In genomic region chr13:41403838-41404237, GRCm38 (mm10) we compare ENCODE assay signal across 9 mouse cellular contexts.
DNase-seq lines count a peak whose midpoint lies in the region; ATAC-seq lines count a peak whose summit lies in the region.
"Had no signal": no experiment of that assay in that cellular context is flagged by ENCODE, and none has a peak within 500 bp of the region (broad histone marks: within the 10 kb centered on the region; RNA-seq: fewer than 3 reads in every experiment).

No protein-coding gene starts in this region.

- H3K4me2 ChIP-seq in forebrain, embryonic 13.5 days: no peak overlapping the region

- no peaks in the 10 kb centered on the region for H3K36me3 ChIP-seq in forebrain, embryonic 13.5 days (ENCODE audit: poor library complexity, severe bottlenecking)

- no peak overlapping the region for H3K27ac ChIP-seq in forebrain, embryonic 13.5 days

- WGBS in forebrain, embryonic 13.5 days: 91% methylated on average over 6 of the region's 6 CpGs

- H3K9me3 ChIP-seq in forebrain, embryonic 13.5 days (replicated peaks): no peaks in the 10 kb centered on the region

- no peaks in the 10 kb centered on the region for H3K27me3 ChIP-seq in forebrain, embryonic 13.5 days

- ATAC-seq in forebrain, embryonic 13.5 days: no peak
- ATAC-seq: forebrain, embryonic 16.5 days had no signal

- no peak overlapping the region for H3K4me3 ChIP-seq in forebrain, embryonic 13.5 days

- H3K4me1 ChIP-seq in forebrain, embryonic 13.5 days: no peaks in the 10 kb centered on the region

- no peak overlapping the region for H3K9ac ChIP-seq in forebrain, embryonic 13.5 days

- peak; percentile 67 for DNase-seq in gastrocnemius, adult 18-20 months (ENCODE audit: low spot score)
- no peak for DNase-seq in gastrocnemius, postnatal 4 days (ENCODE audit: low spot score in 2 of 2)
- peak; percentile 81 for DNase-seq in adipocyte (ENCODE audit: low spot score)
- DNase-seq in heart, postnatal 4 days: peak; percentile 19
- peak; percentile 63 for DNase-seq in lung, postnatal 14 days
- no peak for DNase-seq in left cerebral cortex, adult 9 months (ENCODE audit: low spot score in 2 of 2)
- no peak for DNase-seq in right cerebral cortex, postnatal 4 days

Comparison
In these comparisons a context has a peak if more than half of its experiments do, and no peak if none do; other contexts are left out.
1. DNase-seq: peak in gastrocnemius, adult 18-20 months (single experiment), adipocyte (single experiment), heart, postnatal 4 days (single experiment) and lung, postnatal 14 days (single experiment); none in gastrocnemius, postnatal 4 days (0 of 2), left cerebral cortex, adult 9 months (0 of 2) and right cerebral cortex, postnatal 4 days (single experiment).